Mouse (Mus musculus): ENCODE data around the gene Vamp4.

The Vamp4 gene

DNA sequence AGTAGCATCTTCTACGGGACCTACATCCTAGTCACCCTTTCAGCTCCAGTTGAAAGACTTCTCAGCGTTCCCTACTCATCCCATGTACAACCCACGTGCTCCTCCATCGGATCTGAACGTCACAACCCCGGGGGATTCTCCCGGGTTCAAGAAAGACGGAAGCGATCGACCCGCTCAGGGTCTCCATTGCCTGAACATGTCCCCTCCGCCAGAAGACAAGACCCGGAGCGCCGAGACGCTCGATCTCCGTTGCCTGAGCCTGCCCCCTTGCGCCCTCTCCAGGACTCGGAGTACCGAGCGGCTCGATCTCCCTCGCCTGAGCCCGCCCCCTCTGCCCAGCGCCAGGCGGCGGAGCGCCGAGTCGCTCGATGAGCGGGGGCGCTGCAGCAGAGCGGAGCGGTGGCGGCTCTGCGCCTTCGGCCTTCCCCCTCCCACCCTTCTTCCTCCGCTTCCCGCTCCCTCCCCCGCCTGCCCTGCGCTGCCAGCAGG, at the start of gene Vamp4:
Gene Vamp4, plus strand, starts transcription at position 256 of the 489 bp plus-strand sequence.
- peak; percentile 97 for DNase-seq

DNA sequence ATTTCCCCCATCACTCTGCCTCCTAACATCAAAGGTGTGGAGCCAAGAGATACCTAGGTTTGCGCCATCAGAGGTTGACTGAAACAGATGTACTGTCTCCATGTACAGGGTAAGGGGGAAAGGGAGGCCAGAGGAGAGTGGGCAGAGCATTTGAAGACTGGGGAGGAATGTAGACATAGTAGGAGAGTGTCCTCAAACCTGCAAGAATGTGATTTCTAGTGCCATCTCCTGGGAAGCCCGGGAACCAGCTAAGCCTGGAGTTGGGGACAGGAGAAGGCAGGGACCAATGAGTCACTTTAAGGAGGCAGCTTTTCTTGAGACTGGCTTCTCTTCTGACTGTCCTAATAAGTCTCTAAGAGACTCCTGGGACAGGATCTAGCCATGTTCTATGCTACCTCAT, 40.7 kb upstream of the Vamp4 start:
- no peak for DNase-seq

DNA sequence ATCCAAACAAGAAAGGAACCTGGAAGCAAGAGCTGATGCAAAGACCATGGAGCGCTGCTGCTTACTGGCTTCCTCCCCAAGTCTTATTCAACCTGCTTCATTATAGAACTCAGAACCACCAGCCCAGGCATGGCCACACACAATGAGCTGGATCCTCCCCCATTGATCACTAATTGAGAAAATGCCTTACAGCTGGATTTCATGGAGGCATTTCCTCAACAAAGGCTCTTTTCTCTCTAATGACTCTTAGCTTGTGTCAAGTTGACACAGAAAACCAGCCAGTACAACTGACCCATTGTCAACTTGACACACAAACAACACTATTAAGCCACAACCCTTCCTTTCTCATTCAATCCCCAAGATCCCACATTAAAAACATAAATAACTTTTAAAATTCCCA, 39.6 kb upstream of the Vamp4 start:
- no peak for DNase-seq

DNA sequence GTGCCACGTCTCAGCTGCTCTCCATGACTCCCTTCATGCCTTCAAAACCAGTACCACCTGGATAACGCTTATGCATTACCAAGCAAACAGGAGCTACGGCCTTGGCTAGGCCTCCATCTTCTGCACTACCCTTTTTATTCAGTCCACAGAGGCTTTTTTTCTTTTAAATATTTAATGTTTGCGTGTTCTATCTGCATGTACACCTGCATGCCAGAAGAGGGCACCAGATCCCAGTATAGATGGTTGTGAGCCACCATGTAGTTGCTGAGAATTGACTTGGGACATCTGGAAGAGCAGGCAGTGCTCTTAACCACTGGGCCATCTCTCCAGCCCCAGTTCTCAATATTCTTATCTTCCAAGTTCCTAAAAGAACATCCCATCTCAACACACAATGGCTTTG, 38.7 kb upstream of the Vamp4 start:
- DNase-seq: peak; percentile 7

DNA sequence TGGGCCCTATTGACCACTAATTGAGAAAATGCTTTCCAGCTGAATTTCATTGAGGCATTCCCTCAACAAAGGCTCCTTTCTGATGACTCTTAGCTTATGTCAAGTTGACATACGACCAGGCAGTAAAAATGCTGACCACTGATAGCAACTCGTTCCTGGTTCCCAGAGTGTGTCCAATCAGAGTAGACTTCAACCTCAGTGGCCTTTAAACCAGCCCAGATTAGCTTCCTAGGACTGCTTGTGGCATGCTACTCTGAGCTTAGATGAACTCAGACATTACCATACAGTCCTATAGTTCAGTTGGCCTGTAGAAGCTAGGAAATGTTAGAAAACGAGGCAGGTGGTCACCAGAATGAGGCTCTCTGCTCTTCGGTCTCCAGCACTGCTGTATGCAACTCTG, 38.0 kb upstream of the Vamp4 start:
- no peak for DNase-seq

DNA sequence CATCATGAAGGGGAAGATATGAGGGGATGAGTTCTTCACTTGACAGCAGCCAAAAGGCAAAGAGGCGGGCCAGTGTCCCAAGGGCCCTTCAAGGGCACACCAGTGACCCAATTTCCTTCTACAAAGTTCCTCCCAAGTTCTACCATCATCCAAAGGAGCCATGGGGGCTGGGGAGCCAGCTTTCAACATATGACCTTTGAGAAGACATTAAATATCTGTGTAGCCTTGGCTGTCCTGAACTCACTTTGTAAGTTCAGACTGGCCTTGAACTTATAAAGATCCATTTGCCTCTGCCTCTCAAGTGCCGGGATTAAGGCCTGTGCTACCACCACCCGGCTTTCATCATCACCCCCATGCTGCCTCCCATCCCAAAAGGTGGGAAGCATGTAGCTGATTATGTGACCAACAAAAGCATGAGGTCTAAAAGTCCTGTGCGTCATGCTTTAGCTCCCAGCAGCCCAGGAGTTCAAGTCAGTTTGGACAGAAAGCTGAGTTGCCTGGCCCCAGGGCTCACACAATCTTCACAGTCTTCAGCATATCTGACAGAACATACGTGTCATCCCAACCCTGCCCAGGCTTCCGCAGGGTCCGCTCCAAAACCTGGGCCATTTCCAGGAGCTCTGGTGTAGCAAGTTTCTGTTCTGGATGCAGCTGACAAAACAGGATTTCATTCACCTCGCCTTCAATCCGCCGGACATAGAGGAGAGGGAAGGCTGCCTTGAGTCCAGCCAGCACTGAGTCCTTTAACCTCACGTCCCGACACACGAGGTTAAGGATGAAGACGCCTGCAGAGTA, 36.4 kb upstream of the Vamp4 start:
- DNase-seq: no peak

DNA sequence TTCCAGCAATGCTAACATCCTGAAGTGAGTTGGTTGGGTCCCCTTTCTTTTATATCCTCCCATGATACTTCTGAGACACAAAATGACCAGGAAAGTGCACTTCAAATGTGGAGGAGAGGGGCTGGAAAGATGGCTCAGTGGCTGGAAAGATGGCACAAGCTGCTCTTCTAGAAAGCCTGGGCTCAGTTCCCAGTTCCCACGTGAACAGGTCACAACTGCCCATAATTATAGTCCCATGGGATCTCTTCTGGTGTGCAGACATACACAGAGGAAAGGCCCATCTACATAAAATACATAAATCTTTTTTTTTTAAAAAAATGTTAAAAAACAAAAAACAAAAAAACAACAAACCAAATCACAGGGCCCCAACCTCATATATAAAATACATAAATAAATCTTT, 27.1 kb upstream of the Vamp4 start:
- DNase-seq: no peak

DNA sequence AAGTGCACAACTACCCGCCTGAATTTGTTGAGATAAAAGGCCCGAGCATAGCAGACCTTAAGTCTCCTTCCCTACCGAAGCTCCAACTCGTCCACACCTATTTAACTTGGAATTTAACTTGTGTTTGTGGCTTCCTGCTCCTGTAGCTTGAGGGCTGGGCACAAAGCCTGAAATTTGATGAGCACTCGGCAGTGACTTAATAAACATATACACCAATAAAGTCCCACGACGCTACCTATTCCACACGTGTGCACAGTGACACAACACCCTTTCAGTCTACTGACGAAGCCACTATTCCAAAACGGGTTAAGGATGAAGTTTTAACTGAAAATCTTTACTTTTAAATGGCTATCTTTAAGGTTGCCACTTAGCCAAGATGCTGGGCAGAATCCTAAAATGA, 22.7 kb upstream of the Vamp4 start:
- no peak for DNase-seq

DNA sequence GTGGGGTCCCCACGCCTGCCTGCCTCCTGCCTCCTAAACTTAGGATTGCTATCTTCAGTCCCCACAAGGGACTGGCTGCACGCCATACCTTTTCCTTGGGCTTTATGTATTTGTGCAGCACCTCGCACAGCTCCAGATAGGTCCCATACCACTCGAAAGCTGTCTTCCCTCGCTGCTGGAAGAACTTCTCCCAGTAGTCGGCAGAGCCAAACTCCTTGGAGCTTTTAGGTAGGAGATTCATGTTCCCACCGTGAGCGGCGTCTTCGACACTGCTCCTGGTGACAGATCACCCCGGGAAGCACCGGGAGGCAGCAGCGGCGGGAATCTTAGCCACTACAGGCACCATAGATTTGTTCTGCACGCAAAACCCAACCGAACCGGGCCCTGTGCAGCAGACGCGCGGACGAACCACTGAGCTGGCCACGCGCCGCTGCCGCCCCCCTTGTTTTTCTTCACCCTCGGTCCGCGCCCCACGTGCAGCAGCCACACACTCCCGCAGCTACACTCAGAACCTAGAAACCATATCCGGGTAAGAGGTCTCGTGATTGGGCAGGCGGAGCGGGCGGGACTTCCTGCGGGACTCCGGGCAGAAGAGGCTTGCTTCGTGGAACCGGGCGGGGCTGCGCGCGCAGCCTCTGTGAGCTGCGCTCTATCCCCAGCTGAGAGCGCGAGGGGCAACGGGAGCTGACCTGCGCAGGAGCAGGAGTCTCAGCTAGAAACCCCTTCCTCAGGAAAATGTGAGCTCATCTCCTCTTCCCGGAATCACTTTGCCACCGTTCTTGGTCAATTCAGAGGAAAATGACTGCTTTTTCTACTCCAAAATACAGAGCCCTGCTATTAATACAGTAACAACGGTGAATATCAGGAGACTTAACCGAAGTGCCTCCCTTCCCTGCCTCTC, 22.0 kb upstream of the Vamp4 start, which contains the start of gene Mettl13:
Gene Mettl13, minus strand, starts transcription at position 536 of the 901 bp plus-strand sequence.
- DNase-seq: peak; percentile 91

DNA sequence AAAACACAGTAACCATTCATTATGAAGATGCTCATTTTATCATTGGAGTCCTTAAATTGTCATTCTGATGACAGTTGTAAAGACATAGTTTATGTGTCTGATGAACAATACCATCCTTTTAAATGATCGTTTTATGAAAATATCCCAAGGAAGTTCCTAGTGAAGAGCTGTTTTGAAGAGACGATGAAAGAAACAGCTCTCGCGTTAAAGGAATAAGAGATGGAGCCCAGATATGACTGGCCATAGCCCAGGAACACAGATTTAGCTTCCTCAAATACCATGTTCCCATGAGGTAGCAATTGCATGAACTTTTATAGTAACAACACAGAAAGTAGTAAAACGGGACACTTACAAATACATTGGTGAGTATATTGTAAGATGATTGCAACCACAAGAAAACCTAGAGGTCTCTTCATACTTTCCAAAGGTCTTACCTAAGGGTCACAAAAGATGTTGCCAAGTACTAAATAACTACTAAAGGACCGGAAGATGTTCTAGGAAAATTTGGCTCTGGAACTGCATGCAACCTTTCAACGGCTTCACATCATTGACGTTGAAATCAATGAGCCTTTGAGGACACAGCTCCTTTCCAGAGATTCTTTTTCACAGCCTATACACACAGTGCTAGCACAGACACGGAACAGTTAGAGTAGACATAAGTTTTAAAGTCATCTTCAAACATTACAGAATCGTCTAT, 21.2 kb upstream of the Vamp4 start:
- no peak for DNase-seq

DNA sequence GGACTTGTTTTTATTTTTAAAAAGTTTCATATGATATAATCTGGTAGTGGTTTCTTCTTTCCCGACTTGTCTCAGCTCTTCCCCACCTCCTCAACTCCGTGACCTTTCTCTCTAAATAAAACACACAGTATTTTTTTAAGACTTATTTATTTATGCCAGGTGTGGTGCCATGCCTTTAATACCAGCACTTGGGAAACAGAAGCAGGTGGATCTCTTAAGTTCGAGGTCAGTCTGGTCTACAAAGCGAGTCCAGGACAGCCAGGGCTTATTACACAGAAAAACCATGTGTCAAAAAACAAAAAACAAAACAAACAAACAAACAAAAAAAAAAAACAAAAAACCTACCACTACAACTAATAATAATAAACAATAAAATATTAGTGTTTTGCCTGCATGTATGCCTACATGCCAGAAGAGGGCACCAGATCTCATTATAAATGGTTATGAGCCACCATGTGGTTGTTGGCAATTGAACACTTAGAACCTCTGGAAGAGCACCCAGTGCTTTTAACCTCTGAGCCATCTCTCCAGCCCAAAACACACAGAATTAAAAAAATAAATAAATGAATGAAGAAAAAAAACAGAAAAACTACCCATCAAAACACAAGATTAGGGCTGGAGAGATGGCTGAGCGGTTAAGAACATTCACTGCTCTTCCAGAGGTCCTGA, 20.6 kb upstream of the Vamp4 start:
- DNase-seq: no peak

DNA sequence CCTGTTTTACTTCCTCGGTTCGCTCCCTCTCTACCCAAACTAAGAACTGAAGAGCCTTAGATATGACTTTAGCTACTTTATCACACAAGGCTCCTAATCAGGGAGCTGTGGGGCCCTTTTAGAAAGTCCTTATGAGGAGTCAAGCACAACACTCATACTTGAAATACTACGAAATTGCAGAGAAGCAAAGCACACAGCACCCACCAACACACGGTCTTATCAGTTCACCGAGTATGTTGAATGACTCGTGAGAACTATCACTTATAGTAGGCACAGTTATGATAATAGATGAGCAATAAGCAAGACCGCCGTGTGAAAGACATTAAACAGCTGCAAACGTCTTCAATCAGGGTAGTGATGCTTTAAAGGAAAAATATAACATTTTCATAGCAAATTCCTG, 17.4 kb upstream of the Vamp4 start:
- no peak for DNase-seq

DNA sequence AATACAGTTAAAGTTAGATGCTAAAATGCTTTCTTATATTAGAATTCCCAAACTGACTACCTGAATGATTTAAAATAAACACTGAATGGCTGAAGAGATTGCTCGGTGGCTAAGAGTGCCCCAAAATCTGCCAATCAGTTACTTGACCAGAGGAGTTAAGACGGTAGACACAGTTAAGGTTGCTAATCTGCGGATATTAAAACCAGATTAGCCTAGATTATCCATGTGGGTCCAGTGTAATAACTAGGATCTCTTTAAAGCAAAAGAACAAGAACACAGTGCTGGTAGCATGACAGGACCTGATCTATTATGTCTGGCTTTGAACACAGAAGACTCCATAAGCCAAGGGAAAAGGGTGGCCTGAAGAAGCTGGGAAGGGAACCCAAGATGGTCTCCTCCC, 16.1 kb upstream of the Vamp4 start:
- DNase-seq: no peak

DNA sequence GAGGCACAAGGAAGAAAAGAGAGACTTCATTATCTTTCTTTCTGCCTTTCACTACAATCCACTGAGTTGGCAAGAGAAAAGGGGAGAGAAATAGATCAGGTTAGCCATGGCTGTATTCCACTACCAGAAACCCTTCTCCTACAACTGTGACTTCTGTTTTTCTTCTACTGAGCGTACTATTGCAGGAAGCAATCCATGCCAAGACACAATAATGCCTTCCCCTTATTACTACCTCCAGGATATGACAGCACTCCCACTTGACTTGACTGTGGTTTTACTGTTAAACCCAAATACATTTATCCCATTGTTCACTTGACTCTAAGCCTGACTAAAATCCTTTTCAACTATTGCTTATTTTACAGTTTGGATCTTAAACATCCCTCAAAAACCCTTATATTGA, 7.1 kb upstream of the Vamp4 start:
- DNase-seq: no peak

DNA sequence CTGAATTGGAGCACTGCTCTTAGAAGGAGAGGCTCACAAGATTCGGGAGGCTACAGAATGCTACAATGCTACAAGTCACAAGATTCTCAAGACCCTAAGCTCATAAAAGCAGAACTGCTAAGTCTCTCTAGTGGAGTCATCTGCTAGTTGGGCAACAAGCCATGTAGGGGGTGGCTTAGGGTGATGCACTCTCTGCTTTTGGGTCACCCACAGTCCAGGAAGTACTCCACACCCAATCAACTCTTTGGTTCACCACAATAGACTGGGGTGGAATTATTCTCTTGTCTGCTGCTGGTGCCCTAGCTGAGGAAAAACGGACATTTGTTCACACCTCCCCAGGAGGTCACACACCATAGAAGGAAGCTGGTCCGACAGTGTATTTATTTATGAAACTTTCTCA, 5.3 kb upstream of the Vamp4 start:
- DNase-seq: no peak

DNA sequence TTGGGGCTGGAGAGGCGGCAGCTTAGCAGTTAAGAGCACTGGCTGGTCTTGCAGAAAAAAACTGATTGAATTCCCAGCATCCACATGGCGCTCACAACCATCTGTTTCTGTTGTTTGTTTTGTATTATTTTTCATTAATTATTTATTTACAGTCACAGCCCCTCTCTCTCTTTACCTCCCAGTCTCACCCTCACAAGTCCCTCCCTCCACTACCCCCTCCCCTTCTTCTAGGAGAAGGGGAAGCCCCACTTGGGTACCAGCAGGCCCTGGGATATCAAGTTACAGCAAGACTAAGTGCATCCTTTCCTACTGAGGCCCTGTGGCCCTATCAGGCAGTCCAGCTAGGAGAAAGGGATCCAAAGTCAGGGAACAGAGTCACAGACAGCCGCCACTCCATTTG, 3.0 kb upstream of the Vamp4 start:
- no peak for DNase-seq

DNA sequence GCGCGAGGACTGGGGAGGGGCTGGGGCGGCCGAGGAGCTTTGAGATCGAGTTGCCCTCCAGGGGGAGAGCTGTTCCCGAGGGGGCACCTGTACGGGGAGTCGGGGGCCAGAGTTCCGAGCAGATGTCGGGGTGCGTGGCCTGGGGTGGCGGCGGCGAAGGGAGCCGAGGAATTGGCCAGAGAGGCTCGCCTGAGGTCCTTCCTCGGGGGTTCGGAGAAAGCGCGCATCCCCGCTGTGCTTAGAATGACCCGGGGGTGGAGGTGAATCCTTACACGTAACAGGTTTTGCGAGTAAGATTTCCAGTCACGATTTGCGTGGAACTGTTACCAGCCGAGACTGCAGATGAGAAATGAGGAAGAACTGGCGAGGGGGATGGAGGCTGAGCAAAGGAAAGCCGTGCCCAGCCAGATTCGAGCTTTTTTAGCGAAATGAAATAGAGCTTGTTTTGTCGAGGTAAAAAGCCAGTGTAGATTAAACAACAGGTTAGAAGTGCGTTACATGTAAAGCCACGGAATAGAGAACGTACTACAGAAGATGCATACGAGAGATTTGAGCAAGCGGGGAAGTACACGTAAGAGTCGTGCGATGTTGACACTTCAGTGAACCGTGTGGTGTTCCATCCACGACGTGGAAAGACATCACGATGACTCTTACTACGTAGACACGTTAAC, 751 bp downstream of the Vamp4 start:
- DNase-seq: no peak

DNA sequence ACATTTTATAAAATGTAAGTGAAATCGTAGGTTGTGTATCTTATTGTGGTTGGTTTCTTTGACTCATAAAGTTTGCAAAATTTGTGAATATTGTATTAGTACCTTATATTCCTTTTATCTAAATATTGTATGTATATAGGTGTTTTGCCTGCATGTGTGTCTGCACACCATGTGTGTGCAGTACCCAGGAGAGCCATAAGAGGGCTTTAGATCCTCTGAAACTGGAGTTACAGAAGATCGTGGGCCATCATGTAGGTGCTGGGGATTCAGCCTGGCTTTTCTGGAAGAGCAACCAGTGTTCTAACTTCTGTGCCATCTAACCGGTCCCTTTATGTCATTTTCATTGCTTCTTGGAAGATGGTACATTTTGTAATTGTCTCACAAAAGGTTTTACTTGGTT, 4.8 kb downstream of the Vamp4 start:
- no peak for DNase-seq

DNA sequence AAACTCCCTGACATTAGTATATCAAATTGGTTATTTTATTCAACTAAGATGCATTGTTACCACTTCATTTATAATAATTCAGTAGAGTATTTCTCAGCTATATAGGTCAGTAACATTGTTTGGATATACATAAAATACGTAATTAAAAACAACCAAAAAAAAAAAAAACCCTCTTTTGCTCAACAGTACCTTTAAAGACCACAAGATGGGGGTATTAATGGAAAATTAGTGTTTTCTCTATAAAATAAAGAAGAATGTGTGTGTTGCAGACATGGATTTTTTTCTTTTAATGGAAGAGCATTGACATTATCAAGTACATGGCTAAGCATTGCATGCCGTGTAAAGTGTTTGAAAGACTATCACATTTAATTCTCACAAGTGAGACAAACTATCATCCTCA, 12.6 kb downstream of the Vamp4 start:
- DNase-seq: no peak

DNA sequence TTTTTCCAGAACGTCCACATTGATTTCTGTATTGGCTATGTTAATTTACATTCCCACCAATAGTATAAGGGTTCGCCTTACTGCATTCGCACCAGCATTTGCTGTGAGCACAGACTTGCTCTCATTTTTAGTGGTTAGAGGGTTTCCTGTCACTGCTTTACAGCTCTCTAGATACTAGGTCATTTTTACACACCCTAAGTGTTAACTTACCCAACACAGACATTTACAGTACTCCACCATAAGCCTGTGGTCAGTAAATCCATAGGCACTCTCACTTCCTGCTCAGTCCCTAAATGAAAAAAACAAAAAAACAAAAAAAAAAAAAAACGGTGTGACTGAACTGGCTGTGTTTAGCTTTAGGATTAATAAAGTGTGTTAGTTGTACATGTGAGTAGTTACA, 16.0 kb downstream of the Vamp4 start:
- DNase-seq: no peak

DNA sequence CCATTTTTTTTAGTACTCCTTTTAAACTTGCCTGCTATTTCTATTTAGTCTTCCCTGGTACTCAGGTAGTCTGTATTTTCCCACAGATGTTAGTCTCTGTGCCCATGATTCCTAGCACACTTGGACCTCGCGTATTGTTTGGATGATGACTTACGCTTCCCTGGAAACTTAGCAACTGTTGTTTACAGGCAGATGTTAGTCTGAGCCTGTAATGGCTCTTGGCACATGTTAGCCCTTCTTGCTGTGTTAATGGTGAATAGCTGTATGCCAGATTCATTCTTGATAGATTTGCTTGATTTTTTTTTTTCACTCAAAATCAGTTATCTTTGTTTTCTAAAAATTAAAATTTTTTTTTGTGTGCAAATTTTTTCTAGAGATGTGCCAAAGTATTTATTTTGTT, 18.3 kb downstream of the Vamp4 start:
- no peak for DNase-seq

DNA sequence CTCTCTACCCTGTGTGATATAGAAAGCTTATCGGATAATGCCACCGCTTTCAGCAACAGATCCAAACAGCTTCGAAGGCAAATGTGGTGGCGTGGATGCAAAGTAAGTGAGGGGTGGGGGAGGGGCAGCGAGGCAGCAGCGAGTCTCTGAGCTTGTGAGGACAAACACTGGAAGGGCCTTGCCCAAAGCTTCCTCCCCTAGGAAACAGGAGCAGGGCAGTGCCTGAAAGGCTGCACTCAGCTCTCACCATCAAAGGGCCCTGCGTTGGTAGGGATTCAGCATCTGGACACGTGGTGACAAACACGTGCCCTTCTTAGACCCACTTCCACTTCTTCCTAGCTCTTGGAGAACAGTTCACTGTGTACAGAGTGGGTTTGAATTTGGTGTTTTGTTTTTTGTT, 19.1 kb downstream of the Vamp4 start:
- DNase-seq: no peak

Measured in thymus, postnatal 14 days (tissue).